Mouse (Mus musculus) heart, embryonic 12.5 days (tissue): ENCODE measurements at regions not wholly inside any gene's neighbourhood (a gene's known extent, or its start where the extent isn't known, plus 50 kb on each side); places are given as distances from the start of the nearest gene placed in this dataset.

Experiments used
- ATAC-seq: fragments of 200-750 bp; cut with Nextera tagmentation; 2 replicates; pipeline ENCODE4 v1.8.0; 2017; ENCODE audit warnings: moderate TSS enrichment, moderate library complexity; ENCODE audit not compliant: insufficient number of reproducible peaks, low FRiP score
- H3K27ac ChIP-seq: fragments of 300-500 bp; sonication (generic); 2 replicates; pipeline ENCODE4 v1.5.1; 2016; ENCODE audit warnings: mild to moderate bottlenecking, moderate library complexity; ENCODE audit not compliant: poor library complexity, severe bottlenecking
- H3K27me3 ChIP-seq: fragments of 300-500 bp; sonication (generic); replicated peaks from 2 replicates; pipeline ENCODE4 v1.6.1; 2016; ENCODE audit warnings: mild to moderate bottlenecking, moderate library complexity
- H3K36me3 ChIP-seq: fragments of 300-500 bp; sonication (generic); 2 replicates; pipeline ENCODE4 v1.6.1; 2016; ENCODE audit warnings: mild to moderate bottlenecking, moderate library complexity
- H3K4me1 ChIP-seq: fragments of 300-500 bp; sonication (generic); replicated peaks from 2 replicates; pipeline ENCODE4 v1.6.1; 2016; ENCODE audit warnings: mild to moderate bottlenecking
- H3K4me2 ChIP-seq: fragments of 300-500 bp; sonication (generic); 2 replicates; pipeline ENCODE4 v1.6.1; 2016; ENCODE audit warnings: mild to moderate bottlenecking, moderate library complexity
- H3K4me3 ChIP-seq: fragments of 300-500 bp; sonication (generic); 2 replicates; pipeline ENCODE4 v1.5.1; 2016; ENCODE audit warnings: mild to moderate bottlenecking
- H3K9ac ChIP-seq: fragments of 300-500 bp; sonication (generic); 2 replicates; pipeline ENCODE4 v1.6.1; 2016; ENCODE audit warnings: mild to moderate bottlenecking, moderate library complexity
- H3K9me3 ChIP-seq: fragments of 300-500 bp; sonication (generic); replicated peaks from 2 replicates; pipeline ENCODE4 v1.6.1; 2016; ENCODE audit warnings: mild to moderate bottlenecking, moderate library complexity
- WGBS: fragments of 180-500 bp; shearing (Covaris S2); methylation state at CpG from one replicate; pipeline ENCODE4 v1.1.7; 2016; 5-methylcytosine and 5-hydroxymethylcytosine counted together

DNA sequence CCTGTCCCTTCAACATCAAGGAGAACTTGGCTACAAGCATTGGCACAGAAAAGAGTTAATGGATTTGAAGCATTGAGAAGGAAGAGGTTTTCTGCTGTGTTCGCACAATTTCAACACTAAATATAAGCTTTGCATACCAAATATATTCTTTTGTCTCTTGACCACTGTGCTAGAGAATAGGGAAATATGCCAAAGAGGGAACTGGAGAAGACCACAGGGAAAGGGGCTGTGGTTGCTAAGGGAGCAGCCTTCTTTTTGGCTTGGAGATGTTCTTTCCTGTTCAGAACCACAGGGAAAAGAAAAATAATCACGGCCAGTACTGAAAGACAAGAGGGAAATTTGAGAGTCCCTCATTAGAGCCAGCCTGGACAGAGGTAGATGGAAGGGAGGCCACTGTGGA, 352.8 kb downstream of the Kctd12 start:
- Histone ChIP-seq H3K9me3 (no peaks in the 10 kb centered on the region), H3K4me3 (no peak overlapping the region), H3K4me1 (no peaks in the 10 kb centered on the region), H3K9ac (no peak overlapping the region), H3K27ac (no peak overlapping the region), H3K4me2 (no peak overlapping the region), H3K36me3 (no peaks in the 10 kb centered on the region), H3K27me3 (no peaks in the 10 kb centered on the region)
- 79% methylated on average over 2 of the region's 2 CpGs for WGBS
- ATAC-seq, result no peak

DNA sequence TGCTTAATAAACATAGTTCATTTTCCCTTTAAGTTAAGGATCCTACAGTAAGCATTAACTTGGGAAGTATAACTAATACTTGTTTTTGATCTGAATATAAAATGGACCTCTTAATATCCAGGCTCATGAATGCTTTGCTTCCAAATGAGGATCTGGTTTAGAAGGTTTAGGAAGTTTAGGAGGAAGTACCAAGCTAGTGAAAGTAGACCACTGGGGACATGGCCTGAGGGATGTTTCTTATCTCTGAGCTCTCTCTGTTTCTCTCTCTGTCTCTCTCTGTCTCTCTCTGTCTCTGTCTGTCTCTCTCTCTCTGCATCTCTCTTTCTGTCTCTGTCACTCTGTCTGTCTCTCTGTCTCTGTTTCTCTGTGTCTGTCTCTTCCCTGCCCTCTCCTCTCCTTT, 360.9 kb downstream of the Kctd12 start:
- Histone ChIP-seq H3K27ac (no peak overlapping the region), H3K27me3 (no peaks in the 10 kb centered on the region), H3K4me1 (no peaks in the 10 kb centered on the region), H3K4me2 (no peak overlapping the region), H3K9me3 (no peaks in the 10 kb centered on the region), H3K4me3 (no peak overlapping the region), H3K9ac (no peak overlapping the region), H3K36me3 (no peaks in the 10 kb centered on the region)
- ATAC-seq, result no peak

DNA sequence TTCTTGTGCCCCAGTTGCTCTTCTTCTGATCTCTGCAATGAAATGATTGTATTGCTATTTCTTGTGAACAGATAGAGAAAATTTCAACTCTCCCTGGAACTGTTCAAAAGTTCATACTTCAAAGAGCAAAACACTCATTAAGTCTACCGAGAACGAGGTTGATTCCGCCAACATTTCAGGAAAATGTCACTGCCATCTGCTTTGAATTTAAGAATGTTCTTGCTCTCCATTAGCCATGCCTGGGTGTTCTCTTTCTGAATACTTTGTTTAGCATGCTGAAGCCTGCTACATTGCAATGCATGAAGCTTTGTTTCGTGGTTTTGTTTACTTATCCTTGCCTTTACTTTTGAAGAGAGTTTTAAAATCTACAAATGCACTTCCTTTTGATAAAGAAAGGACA, 363.4 kb downstream of the Kctd12 start:
- WGBS, result 61% methylated on average over 4 of the region's 4 CpGs
- Histone ChIP-seq H3K4me2 (no peak overlapping the region), H3K4me1 (no peaks in the 10 kb centered on the region), H3K9me3 (no peaks in the 10 kb centered on the region), H3K9ac (no peak overlapping the region), H3K27me3 (no peaks in the 10 kb centered on the region), H3K27ac (no peak overlapping the region), H3K36me3 (no peaks in the 10 kb centered on the region), H3K4me3 (no peak overlapping the region)
- no peak for ATAC-seq

DNA sequence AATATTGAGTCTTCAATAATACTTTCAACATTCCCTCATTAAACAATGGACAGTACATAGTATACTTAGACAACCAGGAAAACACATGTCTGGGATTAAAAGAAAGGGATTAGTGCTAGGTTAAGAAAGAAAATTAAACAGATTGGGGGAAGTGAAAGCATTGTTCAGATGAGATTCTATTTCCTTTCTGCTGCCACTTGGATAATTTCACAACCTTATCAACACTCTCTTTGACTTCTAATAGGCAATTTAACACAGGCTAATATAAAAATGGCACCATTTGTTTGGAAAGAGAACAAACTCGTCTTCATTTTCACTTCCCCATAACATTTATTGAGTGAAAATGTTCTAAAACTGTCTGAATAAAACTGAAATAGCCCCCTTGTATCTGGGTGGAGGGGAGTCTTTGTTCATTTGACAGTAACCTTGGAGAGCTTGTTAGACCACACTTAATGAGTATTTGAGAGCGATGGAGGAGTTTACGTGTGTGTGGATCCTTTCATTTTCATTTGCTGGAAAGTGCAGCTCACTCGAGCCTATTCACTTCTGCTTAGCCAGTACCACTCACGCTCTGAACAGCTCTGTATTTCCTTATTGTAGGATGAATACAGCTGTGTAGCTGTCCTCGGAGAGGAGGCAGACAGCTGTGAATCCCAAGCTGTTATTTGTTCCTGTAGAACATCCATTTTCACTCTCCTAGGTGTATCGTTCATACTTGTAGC, 366.7 kb downstream of the Kctd12 start:
- Histone ChIP-seq H3K36me3 (no peaks in the 10 kb centered on the region), H3K4me3 (no peak overlapping the region), H3K27ac (no peak overlapping the region), H3K9me3 (no peaks in the 10 kb centered on the region), H3K4me2 (no peak overlapping the region), H3K9ac (no peak overlapping the region), H3K4me1 (no peaks in the 10 kb centered on the region), H3K27me3 (no peaks in the 10 kb centered on the region)
- no peak for ATAC-seq
- WGBS, result 72% methylated on average over 7 of the region's 7 CpGs

DNA sequence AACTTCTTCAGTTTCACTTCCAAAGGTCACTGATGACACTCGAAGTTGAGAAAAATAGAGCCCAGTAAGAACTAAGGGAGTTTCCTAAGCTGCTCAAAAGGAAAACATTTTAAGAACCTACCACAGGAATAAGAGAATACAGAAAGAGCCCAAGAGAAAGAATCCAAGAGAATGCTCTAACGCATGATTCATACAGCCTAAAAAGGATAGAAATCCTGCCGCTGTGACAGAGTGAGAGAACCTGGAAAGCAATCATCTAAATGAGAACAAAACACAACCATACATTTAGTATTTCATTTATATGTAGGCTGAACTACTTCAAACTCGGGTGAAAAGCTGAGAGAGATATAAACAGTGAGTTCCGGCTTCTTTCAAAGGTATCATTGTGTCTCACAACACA, 376.4 kb downstream of the Kctd12 start:
- Histone ChIP-seq H3K27ac (no peak overlapping the region), H3K9ac (no peak overlapping the region), H3K4me2 (no peak overlapping the region), H3K9me3 (no peaks in the 10 kb centered on the region), H3K27me3 (no peaks in the 10 kb centered on the region), H3K4me1 (no peaks in the 10 kb centered on the region), H3K36me3 (no peaks in the 10 kb centered on the region), H3K4me3 (no peak overlapping the region)
- 79% methylated on average over 5 of the region's 5 CpGs for WGBS
- ATAC-seq, result no peak

DNA sequence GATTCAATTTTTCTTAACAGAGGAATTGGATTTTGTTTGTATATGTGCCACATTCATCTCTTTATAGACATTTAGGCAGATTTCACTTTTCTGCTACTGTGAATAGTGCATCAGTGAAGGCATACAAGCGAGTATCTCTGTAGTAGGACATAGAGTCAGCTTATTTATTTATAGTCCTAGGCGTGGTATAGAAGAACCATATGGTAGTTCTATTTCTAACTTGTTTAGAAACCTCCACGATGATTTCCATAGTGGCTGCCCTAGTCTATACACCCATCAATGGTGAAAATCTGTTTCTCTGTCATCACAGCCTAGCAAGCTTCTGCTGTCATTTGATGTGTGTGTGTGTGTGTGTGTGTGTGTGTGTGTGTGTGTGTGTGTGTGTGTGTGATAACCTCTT, 387.6 kb downstream of the Kctd12 start:
- no peaks in the 10 kb centered on the region for H3K9me3 ChIP-seq
- H3K27ac ChIP-seq, result no peak overlapping the region
- H3K9ac ChIP-seq, result no peak overlapping the region
- H3K4me1 ChIP-seq, result no peaks in the 10 kb centered on the region
- H3K36me3 ChIP-seq, result no peaks in the 10 kb centered on the region
- ATAC-seq, result no peak
- WGBS, result 65% methylated on average over 3 of the region's 3 CpGs
- H3K4me2 ChIP-seq, result no peak overlapping the region
- no peak overlapping the region for H3K4me3 ChIP-seq
- no peaks in the 10 kb centered on the region for H3K27me3 ChIP-seq

DNA sequence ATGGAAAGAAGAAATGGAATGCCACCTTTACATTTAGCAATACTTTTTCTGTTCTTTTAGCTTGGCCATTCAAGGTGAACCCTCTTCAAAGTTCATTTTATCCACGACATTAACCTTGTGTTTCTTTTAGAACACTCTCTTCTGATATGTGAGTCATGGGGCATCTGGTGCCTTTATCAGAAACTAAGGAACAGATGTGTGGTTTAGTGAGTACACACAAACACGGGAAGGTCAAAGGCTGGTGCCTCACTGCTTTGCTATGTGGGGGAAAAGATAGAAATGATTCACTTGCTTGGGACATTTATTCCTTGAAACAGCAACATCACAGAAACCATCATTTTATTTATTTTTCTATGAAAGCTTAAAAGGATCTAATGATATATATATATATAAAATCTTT, 428.7 kb downstream of the Kctd12 start:
- no peak for ATAC-seq
- no peaks in the 10 kb centered on the region for H3K27me3 ChIP-seq
- no peak overlapping the region for H3K9ac ChIP-seq
- no peak overlapping the region for H3K4me2 ChIP-seq
- WGBS, result 21% methylated on average over 2 of the region's 2 CpGs
- H3K36me3 ChIP-seq, result no peaks in the 10 kb centered on the region
- no peaks in the 10 kb centered on the region for H3K9me3 ChIP-seq
- no peak overlapping the region for H3K27ac ChIP-seq
- H3K4me1 ChIP-seq, result no peaks in the 10 kb centered on the region
- H3K4me3 ChIP-seq, result no peak overlapping the region

DNA sequence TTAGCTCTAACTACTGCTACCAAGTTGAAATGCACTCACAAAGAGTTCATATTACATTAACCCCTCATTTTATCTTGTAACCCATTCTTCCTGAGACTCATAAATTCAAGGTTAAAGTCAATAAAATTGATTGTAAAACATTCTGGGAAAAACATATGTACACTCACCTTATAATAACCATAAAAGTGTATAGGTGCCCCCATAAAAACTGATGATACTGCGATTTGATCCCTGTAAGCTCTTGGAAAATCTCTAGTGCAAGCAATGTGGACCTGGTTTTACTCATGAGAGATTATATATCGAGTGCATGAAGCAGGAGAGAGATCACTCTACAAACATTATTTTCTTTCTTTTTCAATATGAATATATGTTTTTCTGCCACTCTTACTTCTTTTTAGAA, 429.8 kb downstream of the Kctd12 start:
- no peak overlapping the region for H3K4me3 ChIP-seq
- H3K27me3 ChIP-seq, result no peaks in the 10 kb centered on the region
- no peak overlapping the region for H3K9ac ChIP-seq
- H3K36me3 ChIP-seq, result no peaks in the 10 kb centered on the region
- H3K27ac ChIP-seq, result no peak overlapping the region
- H3K9me3 ChIP-seq, result no peaks in the 10 kb centered on the region
- no peak overlapping the region for H3K4me2 ChIP-seq
- 74% methylated on average over 2 of the region's 2 CpGs for WGBS
- ATAC-seq, result no peak
- no peaks in the 10 kb centered on the region for H3K4me1 ChIP-seq

DNA sequence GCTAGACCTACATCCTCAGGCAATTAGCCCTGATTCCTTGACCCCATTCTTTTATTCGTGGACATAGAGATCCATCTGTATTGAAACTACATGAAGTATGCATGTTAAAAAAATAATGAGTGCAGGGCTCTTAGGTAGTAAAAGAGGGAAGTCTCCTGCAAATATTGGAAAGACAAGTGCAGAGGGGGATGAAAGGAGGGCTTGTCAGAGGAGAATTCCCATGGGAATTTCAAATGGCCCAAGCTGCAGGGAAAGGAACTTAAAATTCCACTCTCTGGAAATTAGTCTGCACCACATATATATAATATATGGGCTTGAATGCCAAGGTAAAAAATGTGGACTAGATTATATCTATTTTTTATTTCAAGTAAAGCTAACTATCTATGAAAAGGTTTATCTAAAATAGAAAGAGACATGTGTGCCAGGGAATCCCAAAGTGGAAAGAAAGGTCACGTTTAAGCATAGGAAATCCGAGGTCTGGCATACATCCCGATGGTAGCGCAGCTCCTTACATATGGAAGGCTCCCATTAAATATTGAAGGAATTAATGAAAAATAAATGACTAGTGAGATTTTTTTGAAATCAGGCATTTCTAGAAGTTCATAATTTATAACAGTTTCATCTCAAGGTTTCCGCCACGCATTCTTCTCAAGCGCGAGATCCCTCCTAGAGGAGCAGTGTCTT, 457.4 kb downstream of the Kctd12 start:
- Histone ChIP-seq H3K27me3 (no peaks in the 10 kb centered on the region), H3K4me3 (no peak overlapping the region), H3K36me3 (no peaks in the 10 kb centered on the region), H3K9ac (no peak overlapping the region), H3K9me3 (no peaks in the 10 kb centered on the region), H3K4me1 (no peaks in the 10 kb centered on the region; the same call in 1 of the 2 replicates), H3K4me2 (no peak overlapping the region), H3K27ac (no peak overlapping the region)
- WGBS, result 88% methylated on average over 9 of the region's 9 CpGs
- no peak for ATAC-seq

DNA sequence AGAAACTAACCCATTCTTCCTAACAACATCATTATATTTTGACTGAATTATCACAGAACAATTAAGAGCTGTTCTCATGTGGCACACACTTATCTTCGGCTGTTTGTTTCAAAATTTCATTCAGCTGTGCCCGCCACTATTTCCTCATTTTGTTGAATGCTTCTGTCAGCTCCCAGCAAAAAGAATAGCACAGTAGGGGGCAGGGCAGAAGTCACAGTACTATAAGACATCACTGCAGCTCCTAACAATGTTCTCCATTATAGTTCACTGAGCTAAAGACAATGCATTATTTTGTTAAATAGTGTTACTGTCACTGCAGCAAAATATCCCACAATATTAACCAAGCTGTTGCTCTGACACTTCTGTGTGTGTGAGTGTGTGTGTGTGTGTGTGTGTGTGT, 465.7 kb downstream of the Kctd12 start:
- no peaks in the 10 kb centered on the region for H3K36me3 ChIP-seq
- WGBS, result 26% methylated on average over 2 of the region's 2 CpGs
- no peak overlapping the region for H3K27ac ChIP-seq
- no peak overlapping the region for H3K4me2 ChIP-seq
- H3K4me3 ChIP-seq, result no peak overlapping the region
- no peak overlapping the region for H3K9ac ChIP-seq
- H3K4me1 ChIP-seq, result no peaks in the 10 kb centered on the region; the same call in 1 of the 2 replicates
- no peaks in the 10 kb centered on the region for H3K9me3 ChIP-seq
- ATAC-seq, result no peak
- H3K27me3 ChIP-seq, result no peaks in the 10 kb centered on the region

DNA sequence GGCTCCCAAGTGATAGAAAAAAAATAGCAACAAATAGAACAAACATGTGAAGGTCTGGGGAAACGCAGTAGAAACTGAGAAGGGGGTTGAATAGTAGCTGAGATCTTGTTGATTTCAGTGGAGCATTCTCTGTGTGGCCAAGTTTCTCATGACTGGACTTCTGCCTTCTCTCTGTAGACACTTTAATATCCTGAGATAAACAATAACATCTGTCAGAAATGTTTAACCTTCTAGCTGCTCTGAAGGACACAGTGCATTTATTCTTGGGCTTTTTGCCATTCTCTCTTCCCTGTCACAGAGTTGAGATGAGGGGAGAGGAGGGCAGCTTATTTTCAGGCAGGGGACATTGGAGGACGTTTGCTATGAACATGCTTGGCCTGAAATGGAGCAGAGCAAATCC, 467.9 kb downstream of the Kctd12 start:
- Histone ChIP-seq H3K4me3 (no peak overlapping the region), H3K27ac (no peak overlapping the region), H3K36me3 (no peaks in the 10 kb centered on the region), H3K9ac (no peak overlapping the region), H3K4me1 (no peaks in the 10 kb centered on the region), H3K9me3 (no peaks in the 10 kb centered on the region), H3K4me2 (no peak overlapping the region), H3K27me3 (no peaks in the 10 kb centered on the region)
- no peak for ATAC-seq
- WGBS, result 63% methylated on average over 2 of the region's 2 CpGs

DNA sequence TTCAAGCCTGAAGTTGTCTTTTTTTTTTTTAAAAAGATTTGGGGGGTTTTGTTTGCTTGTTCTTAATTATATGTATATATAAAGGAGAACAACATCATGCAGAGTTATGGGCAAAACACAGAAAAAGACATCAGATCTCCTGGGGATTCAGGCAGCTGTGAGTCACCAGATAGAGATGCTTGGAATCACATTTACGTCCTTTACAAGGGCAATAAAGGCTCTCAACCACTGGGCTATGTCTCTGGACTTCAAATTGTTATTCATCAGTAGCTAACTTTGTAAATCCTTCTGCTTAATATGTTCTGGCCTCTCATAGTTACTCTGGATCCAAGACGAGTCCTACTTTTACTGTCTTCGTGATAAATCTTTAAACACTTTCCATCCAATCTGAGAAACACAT, 469.8 kb downstream of the Kctd12 start:
- Histone ChIP-seq H3K4me2 (no peak overlapping the region), H3K9ac (no peak overlapping the region), H3K4me3 (no peak overlapping the region), H3K27me3 (no peaks in the 10 kb centered on the region), H3K4me1 (no peaks in the 10 kb centered on the region), H3K9me3 (no peaks in the 10 kb centered on the region), H3K36me3 (no peaks in the 10 kb centered on the region), H3K27ac (no peak overlapping the region)
- ATAC-seq, result no peak
- 52% methylated on average over 3 of the region's 3 CpGs for WGBS
